Mouse (Mus musculus) leukemia stem cell, adult 10-12 weeks (primary cell): ENCODE results near the gene 5730409E04Rik. TPM values are rescaled to one million over a fixed set of nuclear protein-coding genes. Genes with fewer than 3 reads are reported as not detected.

ENCODE experiments used
- polyA plus RNA-seq: library from polyadenylated mRNA; stranded (reverse); fragments of >175 nt; gene quantifications from 2 replicates; pipeline ENCODE4 v1.2.3, GENCODE M21; 2012; ENCODE audit warnings: low replicate concordance

The 5730409E04Rik gene
- 0.61 and 1.3 TPM in 2 replicates for polyA plus RNA-seq

DNA sequence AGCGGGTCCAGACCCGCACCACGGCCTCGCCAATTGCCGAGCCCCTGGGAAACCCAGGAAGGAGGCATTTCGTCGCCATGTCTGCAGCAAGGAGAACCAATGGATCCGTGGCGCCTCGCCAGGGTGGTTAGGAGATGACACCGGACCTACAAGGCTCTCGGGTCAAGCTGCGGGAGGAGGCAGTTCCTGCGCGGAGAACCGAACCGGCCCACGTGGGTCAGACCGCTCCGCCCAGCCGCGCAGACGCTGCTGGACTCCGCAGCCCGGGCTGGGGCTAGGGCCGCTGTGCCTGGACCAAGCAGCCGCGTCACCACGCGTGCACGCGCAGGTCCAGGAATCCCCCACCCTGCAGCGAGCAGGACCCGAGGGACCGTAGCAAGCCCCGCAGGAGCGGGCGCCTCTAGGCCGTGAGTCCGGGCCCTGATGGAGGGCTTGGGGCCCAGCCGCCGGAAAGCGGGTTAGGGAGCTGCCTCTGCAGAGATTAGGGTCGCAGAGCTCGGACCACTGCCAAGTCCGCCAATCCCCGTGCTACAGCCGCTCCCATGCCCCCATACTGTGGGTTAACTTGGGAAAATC is at the start of gene 5730409E04Rik:
5730409E04Rik (plus strand) TSS at position 213 of the 576 bp plus-strand sequence.

Other genes starting within 250 kb of the 5730409E04Rik start
- 2.7 and 11.1 TPM in 2 replicates for gene Ago3, start 180.3 kb upstream of the 5730409E04Rik start, polyA plus RNA-seq
- 4.0 and 9.3 TPM in 2 replicates for gene Ago1, start 141.2 kb upstream of the 5730409E04Rik start, polyA plus RNA-seq
- 0.18 and 0.22 TPM in 2 replicates for gene Ago4, start 76.3 kb upstream of the 5730409E04Rik start, polyA plus RNA-seq
- gene Clspn, start 52.9 kb upstream of the 5730409E04Rik start, polyA plus RNA-seq = 1.8 and 7.6 TPM in 2 replicates
- 7.3 and 109 TPM in 2 replicates for gene Psmb2, start 67.8 kb downstream of the 5730409E04Rik start, polyA plus RNA-seq
- not detected in 2 replicates for gene Tfap2e, start 126.4 kb downstream of the 5730409E04Rik start, polyA plus RNA-seq
- gene Ncdn, start 143.6 kb downstream of the 5730409E04Rik start, polyA plus RNA-seq = 60.3 and 83.9 TPM in 2 replicates
- gene AU040320, start 143.7 kb downstream of the 5730409E04Rik start, polyA plus RNA-seq = 21.7 and 22.1 TPM in 2 replicates